Mouse (Mus musculus) gastrocnemius, adult 2 months (tissue): Measurements from ENCODE around the gene Cdc42ep3. TPM values are rescaled to one million over a fixed set of nuclear protein-coding genes. Genes with fewer than 3 reads are reported as not detected.

Experiments
- DNase-seq: peaks from one replicate; pipeline ENCODE4 v3.0.0; 2022
- H3K27ac ChIP-seq: fragments of 200-600 bp; 2 replicates; pipeline ENCODE4 v1.8.1; 2022; ENCODE audit warnings: mild to moderate bottlenecking
- H3K4me3 ChIP-seq: fragments of 200-600 bp; 2 replicates; pipeline ENCODE4 v1.8.1; 2022; ENCODE audit warnings: mild to moderate bottlenecking, moderate library complexity
- CTCF ChIP-seq: fragments of 200-600 bp; IDR thresholded peaks from 2 replicates; pipeline ENCODE4 v1.8.1; 2022; ENCODE audit warnings: antibody characterized with exemption, mild to moderate bottlenecking, moderate library complexity
- intact Hi-C: fragments of 180-260 bp; cut with DNase I; formaldehyde crosslinking; loops from one replicate; pipeline ENCODE4 v1.15.1; 2025
- total RNA-seq, 2 experiments: library from RNA; stranded (reverse); gene quantifications; 2 replicates each; pipeline ENCODE4 v1.2.3; 2021

The Cdc42ep3 gene
- total RNA-seq, 2 experiments from 2014 or later, result 38.0 to 47.7 TPM

GRCm38 (mm10) chr17:79303744-79304497 lies 51.0 kb downstream of the Cdc42ep3 start:
- no peak for TF ChIP-seq CTCF
- Histone ChIP-seq H3K4me3 (no peak overlapping the region), H3K27ac (no peak overlapping the region)
- no peak for DNase-seq
- intact Hi-C loops, result no loop called here

- no peak overlapping the region for H3K27ac ChIP-seq
- intact Hi-C loops, result no loop called here
- no peak overlapping the region for H3K4me3 ChIP-seq
- DNase-seq, result no peak
- TF ChIP-seq CTCF, result no peak
Observed at GRCm38 (mm10) chr17:79303238-79303637, 51.7 kb downstream of the Cdc42ep3 start.

- intact Hi-C loops, result loop anchor here (10.0 kb wide), 2 partner anchors 55 to 185 kb away; partner anchors contain the start of gene Cdc42ep3
- no peak for DNase-seq
- Histone ChIP-seq H3K4me3 (no peak overlapping the region), H3K27ac (no peak overlapping the region)
- TF ChIP-seq CTCF, result no peak
Observed at GRCm38 (mm10) chr17:79299925-79300324, 55.0 kb downstream of the Cdc42ep3 start.

GRCm38 (mm10) chr17:79298968-79299367 lies 55.9 kb downstream of the Cdc42ep3 start:
- no peak for DNase-seq
- TF ChIP-seq CTCF, result no peak
- Histone ChIP-seq H3K4me3 (no peak overlapping the region), H3K27ac (no peak overlapping the region)
- intact Hi-C loops, result loop anchor here (10.0 kb wide), 2 partner anchors 56 to 184 kb away; partner anchors contain the start of gene Cdc42ep3

- no peak for DNase-seq
- intact Hi-C loops, result loop anchor here (10.0 kb wide), 2 partner anchors 59 to 181 kb away; partner anchors contain the start of gene Cdc42ep3
- Histone ChIP-seq H3K27ac (peak overlapping the region; percentile 53), H3K4me3 (no peak overlapping the region)
- no peak for TF ChIP-seq CTCF
Observed at GRCm38 (mm10) chr17:79295926-79296325, 59.0 kb downstream of the Cdc42ep3 start.

- no peak overlapping the region for H3K27ac ChIP-seq
- intact Hi-C loops, result loop anchor here (5.0 to 10.0 kb wide), 3 partner anchors 63 to 276 kb away; partner anchors contain the start of gene Cdc42ep3
Observed at GRCm38 (mm10) chr17:79291672-79292071, 63.2 kb downstream of the Cdc42ep3 start.

GRCm38 (mm10) chr17:79290697-79291096 lies 64.2 kb downstream of the Cdc42ep3 start:
- Histone ChIP-seq H3K4me3 (no peak overlapping the region), H3K27ac (no peak overlapping the region)
- no peak for TF ChIP-seq CTCF
- no peak for DNase-seq
- intact Hi-C loops, result loop anchor here (5.0 to 10.0 kb wide), 3 partner anchors 64 to 277 kb away; partner anchors contain the start of gene Cdc42ep3

More at GRCm38 (mm10) chr17:79291672-79292071, 63.2 kb downstream of the Cdc42ep3 start:
- TF ChIP-seq CTCF, result no peak
- H3K4me3 ChIP-seq, result no peak overlapping the region
- DNase-seq, result no peak

GRCm38 (mm10) chr17:79287302-79287701 lies 67.6 kb downstream of the Cdc42ep3 start:
- intact Hi-C loops, result no loop called here
- no peak for TF ChIP-seq CTCF
- no peak for DNase-seq
- Histone ChIP-seq H3K27ac (peak overlapping the region; percentile 68), H3K4me3 (peak overlapping the region; percentile 63)

GRCm38 (mm10) chr17:79285030-79285601 lies 69.8 kb downstream of the Cdc42ep3 start:
- DNase-seq, result no peak
- no peak for TF ChIP-seq CTCF
- Histone ChIP-seq H3K4me3 (no peak overlapping the region), H3K27ac (no peak overlapping the region)
- intact Hi-C loops, result no loop called here
